ENCODE assay signal across 8 mouse cellular contexts in genomic region chr7:70576112-70576910, GRCm38 (mm10).
DNase-seq lines count a peak whose midpoint lies in the region; TF ChIP-seq lines count a peak whose summit lies in the region.

No protein-coding gene starts in this region.

- peak; percentile 14 for DNase-seq in gastrocnemius, adult 2 months
- DNase-seq in gastrocnemius, adult 8-10 months (ENCODE audit: low spot score in 2 of 2) = no peak
- peak; percentile 20 for DNase-seq in urinary bladder, postnatal 14 days (ENCODE audit: low spot score)
- no peak for DNase-seq in urinary bladder, adult 18-20 months (ENCODE audit: low spot score in 2 of 2)
- peak; percentile 9 to 16 for DNase-seq in lung, adult 18-20 months
- DNase-seq in yolk sac, embryonic 10.5 days (ENCODE audit: low spot score) = peak; percentile 17
- no peak for DNase-seq in adipocyte (ENCODE audit: low spot score)
- DNase-seq in frontal cortex, postnatal 25 days (ENCODE audit: low spot score in 2 of 2) = no peak

- no peak overlapping the region for H3K27ac ChIP-seq in gastrocnemius, adult 2 months

- TF ChIP-seq CTCF in gastrocnemius, adult 2 months (IDR thresholded peaks at IDR 0.05) = no peak

- intact Hi-C loops in gastrocnemius, adult 2 months (cut with DNase I) = no loop called here

- H3K4me3 ChIP-seq in gastrocnemius, adult 2 months = no peak overlapping the region

Comparison
In these comparisons a context has a peak if more than half of its experiments do, and no peak if none do; other contexts are left out.
1. DNase-seq: peak in gastrocnemius, adult 2 months (single experiment), urinary bladder, postnatal 14 days (single experiment), lung, adult 18-20 months (2 of 2) and yolk sac, embryonic 10.5 days (single experiment); none in gastrocnemius, adult 8-10 months (0 of 2), urinary bladder, adult 18-20 months (0 of 2), adipocyte (single experiment) and frontal cortex, postnatal 25 days (0 of 2).